Comparison of ENCODE assay signal across 20 mouse cellular contexts in genomic region chr3:130385856-130386255, GRCm38 (mm10).
A peak's percentile ranks its signal among the peaks of the same experiment; 100 is the strongest.
DNase-seq lines count a peak whose midpoint lies in the region; ATAC-seq and TF ChIP-seq lines count a peak whose summit lies in the region.
"Had no signal": no experiment of that assay in that cellular context is flagged by ENCODE, and none has a peak within 500 bp of the region (broad histone marks: within the 10 kb centered on the region; RNA-seq: fewer than 3 reads in every experiment).

No protein-coding gene starts in this region.

- no peak overlapping the region for H3K9ac ChIP-seq in heart, embryonic 12.5 days
- no peak overlapping the region for H3K9ac ChIP-seq in heart, adult 2 months (ENCODE audit: low read depth, low read length)
- no peak overlapping the region for H3K9ac ChIP-seq in kidney, embryonic 16.5 days (replicated peaks; ENCODE audit: low read length)
- H3K9ac ChIP-seq: embryonic facial prominence, embryonic 13.5 days; hindbrain, embryonic 12.5 days; limb, embryonic 15.5 days; liver, embryonic 15.5 days; midbrain, embryonic 12.5 days had no signal

- no peak for TF ChIP-seq POLR2A in heart, adult 2 months (IDR thresholded peaks at IDR 0.05; ENCODE audit: insufficient read depth, low read depth, low read length)

- 0 out of 2 replicates have a peak, but pooled peaks cover 14% of the 10 kb centered on the region for H3K27me3 ChIP-seq in heart, embryonic 12.5 days (replicated peaks)
- no peaks in the 10 kb centered on the region for H3K27me3 ChIP-seq in heart, adult 2 months (ENCODE audit: control insufficient read depth, insufficient read depth, low read length)
- H3K27me3 ChIP-seq in kidney, embryonic 16.5 days (ENCODE audit: insufficient read depth, low read length), result no peaks in the 10 kb centered on the region
- H3K27me3 ChIP-seq: hindbrain, embryonic 12.5 days; limb, embryonic 15.5 days; liver, embryonic 15.5 days; midbrain, embryonic 12.5 days had no signal

- 11% methylated on average over 4 of the region's 4 CpGs for WGBS in heart, embryonic 12.5 days
- WGBS in heart, adult 2 months, result 30% methylated on average over 4 of the region's 4 CpGs
- 32% methylated on average over 4 of the region's 4 CpGs for WGBS in kidney, embryonic 16.5 days

- no peak for DNase-seq in heart, adult 2 months
- DNase-seq in kidney, postnatal 4 days, result peak; percentile 14 to 18
- peak; percentile 41 for DNase-seq in brain, adult 2 months (ENCODE audit: low read depth, low spot score)
- peak; percentile 26 for DNase-seq in embryo, embryonic 11 days
- no peak for DNase-seq in spleen, postnatal 36 days (ENCODE audit: low spot score in 2 of 2)
- DNase-seq: adrenal gland, postnatal 36 days; B cell, adult 2 months; cerebellum, adult 2 months; lung, postnatal 4 days; right cerebral cortex, postnatal 25 days; thymus, adult 2 months had no signal

- no peaks in the 10 kb centered on the region for H3K79me2 ChIP-seq in heart, adult 2 months (replicated peaks; ENCODE audit: control insufficient read depth, insufficient read depth, low read length)

- no peak overlapping the region for H3K4me3 ChIP-seq in heart, embryonic 12.5 days
- H3K4me3 ChIP-seq in heart, adult 2 months, result no peak overlapping the region
- H3K4me3 ChIP-seq in kidney, embryonic 16.5 days (ENCODE audit: low read length), result no peak overlapping the region
- H3K4me3 ChIP-seq: embryonic facial prominence, embryonic 13.5 days; hindbrain, embryonic 12.5 days; limb, embryonic 15.5 days; liver, embryonic 15.5 days; midbrain, embryonic 12.5 days had no signal

- no peak for TF ChIP-seq EP300 in heart, adult 2 months (IDR thresholded peaks at IDR 0.05; ENCODE audit: insufficient read depth, low read depth, low read length)

- no peak overlapping the region; the same call in 1 of the 2 replicates for H3K27ac ChIP-seq in heart, embryonic 12.5 days (ENCODE audit: poor library complexity, severe bottlenecking)
- no peak overlapping the region for H3K27ac ChIP-seq in heart, adult 2 months
- H3K27ac ChIP-seq in kidney, embryonic 16.5 days (ENCODE audit: low read length), result no peak overlapping the region
- H3K27ac ChIP-seq: embryonic facial prominence, embryonic 13.5 days; hindbrain, embryonic 12.5 days; limb, embryonic 15.5 days; liver, embryonic 15.5 days; midbrain, embryonic 12.5 days had no signal

- no peaks in the 10 kb centered on the region for H3K36me3 ChIP-seq in heart, embryonic 12.5 days
- no peaks in the 10 kb centered on the region for H3K36me3 ChIP-seq in heart, adult 2 months (ENCODE audit: control insufficient read depth, insufficient read depth, low read length)
- no peaks in the 10 kb centered on the region for H3K36me3 ChIP-seq in kidney, embryonic 16.5 days (ENCODE audit: insufficient read depth, low read length)
- H3K36me3 ChIP-seq: embryonic facial prominence, embryonic 13.5 days; hindbrain, embryonic 12.5 days; limb, embryonic 15.5 days; liver, embryonic 15.5 days; midbrain, embryonic 12.5 days had no signal

- intact Hi-C loops in heart, adult 2 months (cut with DNase I), result no loop called here

- peaks cover 13% of the 10 kb centered on the region; the same call in 1 of the 2 replicates for H3K4me1 ChIP-seq in heart, embryonic 12.5 days (replicated peaks)
- H3K4me1 ChIP-seq in heart, adult 2 months (ENCODE audit: control insufficient read depth, insufficient read depth, low read length), result peaks cover 2% of the 10 kb centered on the region
- peaks cover 12% of the 10 kb centered on the region; the same call in 1 of the 2 replicates for H3K4me1 ChIP-seq in kidney, embryonic 16.5 days (ENCODE audit: insufficient read depth, low read length)
- H3K4me1 ChIP-seq: hindbrain, embryonic 12.5 days; limb, embryonic 15.5 days; liver, embryonic 15.5 days; midbrain, embryonic 12.5 days had no signal

- peak; percentile 48; the same call in 1 of the 2 replicates for ATAC-seq in heart, embryonic 12.5 days (ENCODE audit: insufficient number of reproducible peaks, low FRiP score)
- ATAC-seq in kidney, embryonic 16.5 days (ENCODE audit: low FRiP score, low TSS enrichment), result no peak; the same call in 1 of the 2 replicates
- ATAC-seq: forebrain, embryonic 16.5 days; inflammation-experienced regulatory T-cells, adult 6 months had no signal

- H3K4me2 ChIP-seq in heart, embryonic 12.5 days, result no peak overlapping the region
- no peak overlapping the region for H3K4me2 ChIP-seq in kidney, embryonic 16.5 days (replicated peaks; ENCODE audit: low read depth, low read length)
- H3K4me2 ChIP-seq: embryonic facial prominence, embryonic 13.5 days; hindbrain, embryonic 12.5 days; limb, embryonic 15.5 days; liver, embryonic 15.5 days; midbrain, embryonic 12.5 days had no signal

- H3K9me3 ChIP-seq in heart, embryonic 12.5 days (replicated peaks), result no peaks in the 10 kb centered on the region
- no peaks in the 10 kb centered on the region for H3K9me3 ChIP-seq in kidney, embryonic 16.5 days (ENCODE audit: low read length)
- H3K9me3 ChIP-seq: embryonic facial prominence, embryonic 13.5 days; hindbrain, embryonic 12.5 days; limb, embryonic 15.5 days; liver, embryonic 15.5 days; midbrain, embryonic 12.5 days had no signal

- no peak for TF ChIP-seq CTCF in heart, adult 2 months (IDR thresholded peaks at IDR 0.05)

Comparison
In these comparisons a context has a peak if more than half of its experiments do, and no peak if none do; other contexts are left out.
1. DNase-seq: peak in kidney, postnatal 4 days (2 of 2), brain, adult 2 months (single experiment) and embryo, embryonic 11 days (single experiment); none in heart, adult 2 months (0 of 2) and spleen, postnatal 36 days (0 of 2).